Mouse (Mus musculus): ENCODE measurements around the gene Nhsl2.

- no peak for TF ChIP-seq CTCF (IDR thresholded peaks at IDR 0.05)
- no peak for TF ChIP-seq EP300 (IDR thresholded peaks at IDR 0.05)
Measured at GRCm38 (mm10) chrX:101889813-101890469, 40.8 kb downstream of the Nhsl2 start.

Measured in lung, postnatal 0 days (tissue).